Mouse (Mus musculus): ENCODE data around the gene Calhm6. TPM values are rescaled to one million over a fixed set of nuclear protein-coding genes. Genes with fewer than 3 reads are reported as not detected.

Gene Calhm6
- polyA plus RNA-seq, 1 experiment = 0.05 TPM

- no peaks in the 10 kb centered on the region for H3K79me2 ChIP-seq (ENCODE audit: control insufficient read depth, insufficient read depth)
- no peak overlapping the region for H3K4me3 ChIP-seq
- TF ChIP-seq TCF3 (IDR thresholded peaks at IDR 0.05; ENCODE audit: insufficient read length, low read depth) (no peak), MYOG (IDR thresholded peaks at IDR 0.05; ENCODE audit: control insufficient read depth in 1 of 3, insufficient read depth in 1 of 3, insufficient read length in 2 of 3, low read depth in 2 of 3) (no peak)
- H3K36me3 ChIP-seq (ENCODE audit: control insufficient read depth, insufficient read depth) = peaks cover 12% of the 10 kb centered on the region
- no peaks in the 10 kb centered on the region for H3K27me3 ChIP-seq (ENCODE audit: control insufficient read depth, insufficient read depth, insufficient read length)
- H3K4me2 ChIP-seq (ENCODE audit: low read depth) = no peak overlapping the region
- no peak overlapping the region for H3ac ChIP-seq (ENCODE audit: control insufficient read depth, insufficient read length)
These were observed 22.0 kb upstream of the Calhm6 start for GRCm38 (mm10) chr10:34149772-34150171.

GRCm38 (mm10) chr10:34141693-34142092 is 13.9 kb upstream of the Calhm6 start:
- H3K36me3 ChIP-seq (ENCODE audit: control insufficient read depth, insufficient read depth) = no peaks in the 10 kb centered on the region
- TF ChIP-seq POLR2AphosphoS2 (IDR thresholded peaks at IDR 0.05; ENCODE audit: insufficient read length, low read depth) = no peak
- no peak for TF ChIP-seq TCF3 (IDR thresholded peaks at IDR 0.05; ENCODE audit: insufficient read length, low read depth)
- TF ChIP-seq POLR2A (IDR thresholded peaks at IDR 0.05; ENCODE audit: insufficient read length, low read depth) = no peak
- TF ChIP-seq USF1 (IDR thresholded peaks at IDR 0.05; ENCODE audit: low read depth) = no peak
- TF ChIP-seq REST (IDR thresholded peaks at IDR 0.05; ENCODE audit: insufficient read depth, insufficient read length) = no peak
- no peak for TF ChIP-seq SRF (IDR thresholded peaks at IDR 0.05; ENCODE audit: control insufficient read depth, insufficient read length, low read depth)
- no peak for TF ChIP-seq E2F4 (IDR thresholded peaks at IDR 0.05; ENCODE audit: insufficient read depth)
- no peak for TF ChIP-seq MYOD1 (IDR thresholded peaks at IDR 0.05; ENCODE audit: control insufficient read depth in 1 of 3, insufficient read length in 2 of 3, low read depth in 2 of 3)
- TF ChIP-seq MYOG (IDR thresholded peaks at IDR 0.05; ENCODE audit: control insufficient read depth in 1 of 3, insufficient read depth in 1 of 3, insufficient read length in 2 of 3, low read depth in 2 of 3) = no peak
- TF ChIP-seq MAX (IDR thresholded peaks at IDR 0.05; ENCODE audit: low read depth) = no peak
- TF ChIP-seq CEBPB (IDR thresholded peaks at IDR 0.05; ENCODE audit: insufficient read depth, poor library complexity, severe bottlenecking) = no peak
- no peak for TF ChIP-seq TCF12 (IDR thresholded peaks at IDR 0.05; ENCODE audit: insufficient read depth, poor library complexity, severe bottlenecking)
- no peak overlapping the region for H3K4me3 ChIP-seq
- H3K27me3 ChIP-seq (ENCODE audit: control insufficient read depth, insufficient read depth, insufficient read length) = no peaks in the 10 kb centered on the region
- no peaks in the 10 kb centered on the region for H3K79me2 ChIP-seq (ENCODE audit: control insufficient read depth, insufficient read depth)
- no peak overlapping the region for H3K4me2 ChIP-seq (ENCODE audit: low read depth)
- H3ac ChIP-seq (ENCODE audit: control insufficient read depth, insufficient read length) = no peak overlapping the region

GRCm38 (mm10) chr10:34139768-34140167 is 12.0 kb upstream of the Calhm6 start:
- TF ChIP-seq MYOD1 (IDR thresholded peaks at IDR 0.05; ENCODE audit: control insufficient read depth in 1 of 3, insufficient read length in 2 of 3, low read depth in 2 of 3) (peak in 1 of 3 experiments; percentile 17), USF1 (IDR thresholded peaks at IDR 0.05; ENCODE audit: low read depth) (peak; percentile 42), REST (IDR thresholded peaks at IDR 0.05; ENCODE audit: insufficient read depth, insufficient read length) (no peak), E2F4 (IDR thresholded peaks at IDR 0.05; ENCODE audit: insufficient read depth) (no peak), SRF (IDR thresholded peaks at IDR 0.05; ENCODE audit: control insufficient read depth, insufficient read length, low read depth) (no peak), CEBPB (IDR thresholded peaks at IDR 0.05; ENCODE audit: insufficient read depth, poor library complexity, severe bottlenecking) (peak; percentile 46; the same call in 1 of the 2 replicates), POLR2A (IDR thresholded peaks at IDR 0.05; ENCODE audit: insufficient read length, low read depth) (no peak), MAX (IDR thresholded peaks at IDR 0.05; ENCODE audit: low read depth) (no peak), POLR2AphosphoS2 (IDR thresholded peaks at IDR 0.05; ENCODE audit: insufficient read length, low read depth) (no peak), MYOG (IDR thresholded peaks at IDR 0.05; ENCODE audit: control insufficient read depth in 1 of 3, insufficient read depth in 1 of 3, insufficient read length in 2 of 3, low read depth in 2 of 3) (peak in 1 of 3 experiments; percentile 77)
- Histone ChIP-seq H3K4me3 (no peak overlapping the region), H3K4me2 (ENCODE audit: low read depth) (no peak overlapping the region), H3ac (ENCODE audit: control insufficient read depth, insufficient read length) (no peak overlapping the region), H3K36me3 (ENCODE audit: control insufficient read depth, insufficient read depth) (no peaks in the 10 kb centered on the region), H3K27me3 (ENCODE audit: control insufficient read depth, insufficient read depth, insufficient read length) (no peaks in the 10 kb centered on the region), H3K79me2 (ENCODE audit: control insufficient read depth, insufficient read depth) (no peaks in the 10 kb centered on the region)

- no peak overlapping the region for H3ac ChIP-seq (ENCODE audit: control insufficient read depth, insufficient read length)
- no peaks in the 10 kb centered on the region for H3K36me3 ChIP-seq (ENCODE audit: control insufficient read depth, insufficient read depth)
- H3K27me3 ChIP-seq (ENCODE audit: control insufficient read depth, insufficient read depth, insufficient read length) = no peaks in the 10 kb centered on the region
- no peaks in the 10 kb centered on the region for H3K79me2 ChIP-seq (ENCODE audit: control insufficient read depth, insufficient read depth)
- no peak overlapping the region for H3K4me3 ChIP-seq
- H3K4me2 ChIP-seq (ENCODE audit: low read depth) = no peak overlapping the region
- TF ChIP-seq POLR2A (IDR thresholded peaks at IDR 0.05; ENCODE audit: insufficient read length, low read depth) = no peak
- no peak for TF ChIP-seq SRF (IDR thresholded peaks at IDR 0.05; ENCODE audit: control insufficient read depth, insufficient read length, low read depth)
- no peak for TF ChIP-seq MAX (IDR thresholded peaks at IDR 0.05; ENCODE audit: low read depth)
These were observed 10.2 kb upstream of the Calhm6 start for GRCm38 (mm10) chr10:34138027-34138426.

- TF ChIP-seq MYOD1 (IDR thresholded peaks at IDR 0.05; ENCODE audit: control insufficient read depth in 1 of 3, insufficient read length in 2 of 3, low read depth in 2 of 3) (no peak), CEBPB (IDR thresholded peaks at IDR 0.05; ENCODE audit: insufficient read depth, poor library complexity, severe bottlenecking) (no peak), USF1 (IDR thresholded peaks at IDR 0.05; ENCODE audit: low read depth) (no peak), POLR2A (IDR thresholded peaks at IDR 0.05; ENCODE audit: insufficient read length, low read depth) (no peak), E2F4 (IDR thresholded peaks at IDR 0.05; ENCODE audit: insufficient read depth) (no peak), REST (IDR thresholded peaks at IDR 0.05; ENCODE audit: insufficient read depth, insufficient read length) (no peak), TCF12 (IDR thresholded peaks at IDR 0.05; ENCODE audit: insufficient read depth, poor library complexity, severe bottlenecking) (no peak), SRF (IDR thresholded peaks at IDR 0.05; ENCODE audit: control insufficient read depth, insufficient read length, low read depth) (no peak), MAX (IDR thresholded peaks at IDR 0.05; ENCODE audit: low read depth) (no peak), MYOG (IDR thresholded peaks at IDR 0.05; ENCODE audit: control insufficient read depth in 1 of 3, insufficient read depth in 1 of 3, insufficient read length in 2 of 3, low read depth in 2 of 3) (no peak), TCF3 (IDR thresholded peaks at IDR 0.05; ENCODE audit: insufficient read length, low read depth) (no peak), POLR2AphosphoS2 (IDR thresholded peaks at IDR 0.05; ENCODE audit: insufficient read length, low read depth) (no peak)
- H3K36me3 ChIP-seq (ENCODE audit: control insufficient read depth, insufficient read depth) = no peaks in the 10 kb centered on the region
- no peaks in the 10 kb centered on the region for H3K79me2 ChIP-seq (ENCODE audit: control insufficient read depth, insufficient read depth)
- H3K27me3 ChIP-seq (ENCODE audit: control insufficient read depth, insufficient read depth, insufficient read length) = no peaks in the 10 kb centered on the region
- no peak overlapping the region for H3K4me2 ChIP-seq (ENCODE audit: low read depth)
- no peak overlapping the region for H3ac ChIP-seq (ENCODE audit: control insufficient read depth, insufficient read length)
- H3K4me3 ChIP-seq = no peak overlapping the region
These were observed 8.6 kb upstream of the Calhm6 start for GRCm38 (mm10) chr10:34136432-34136831.

Data from myocyte (in vitro differentiated cells).